Mouse (Mus musculus): ENCODE data around the gene Furin.

DNA sequence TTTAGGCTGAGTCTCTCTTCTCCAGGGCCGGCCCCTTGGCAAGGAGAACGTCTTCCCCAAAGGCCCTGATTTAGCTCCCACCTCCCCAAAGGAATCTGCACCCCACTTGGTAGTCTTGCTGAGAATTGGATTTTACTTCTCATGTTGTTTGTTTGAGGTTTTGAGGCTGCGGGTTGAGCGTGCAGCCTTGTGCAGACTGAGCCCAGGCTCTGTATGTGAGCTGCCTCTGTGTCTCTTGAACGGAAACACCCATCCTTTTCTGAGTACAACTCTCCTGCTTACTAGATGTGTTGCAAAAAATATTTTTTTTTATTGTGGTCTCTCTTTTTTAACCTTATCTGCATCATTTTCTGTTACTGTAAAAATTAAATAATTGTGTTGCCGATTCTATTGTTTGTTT is 16.3 kb upstream of the Furin start:
- TF ChIP-seq POLR2A (IDR thresholded peaks at IDR 0.05; ENCODE audit: extremely low read depth, insufficient read depth, low read length) (no peak), CTCF (IDR thresholded peaks at IDR 0.05; ENCODE audit: low read depth, low read length) (no peak)

Measured in liver, adult 2 months (tissue).